Mouse (Mus musculus): ENCODE data around the gene Gba. TPM values are rescaled to one million over a fixed set of nuclear protein-coding genes. Genes with fewer than 3 reads are reported as not detected.
A peak's percentile ranks its signal among the peaks of the same experiment; 100 is the strongest.

Gba gene
- polyA plus RNA-seq, 1 experiment, result 59.6 TPM

GRCm38 (mm10) chr3:89231772-89232275, 29.1 kb downstream of the Gba start:
- WGBS, result 69% methylated on average over 16 of the region's 16 CpGs
- no peak for DNase-seq (ENCODE audit: low read depth in 1 of 2, low spot score in 2 of 2)
- Histone ChIP-seq H3K27me3 (ENCODE audit: control insufficient read depth, insufficient read depth, low read length) (peaks cover 5% of the 10 kb centered on the region; the same call in 1 of the 2 replicates), H3K36me3 (ENCODE audit: control insufficient read depth, insufficient read depth, low read length) (no peaks in the 10 kb centered on the region), H3K27ac (ENCODE audit: insufficient read depth, low read length) (no peak overlapping the region), H3K4me3 (ENCODE audit: extremely low read depth, insufficient read depth, insufficient read length) (no peak overlapping the region), H3K4me1 (ENCODE audit: control insufficient read depth, insufficient read depth, insufficient read length) (peaks cover 35% of the 10 kb centered on the region)
- TF ChIP-seq CTCF (IDR thresholded peaks at IDR 0.05; ENCODE audit: extremely low read depth, insufficient read depth, insufficient read length, insufficient replicate concordance), result no peak
- no peak for TF ChIP-seq POLR2A (IDR thresholded peaks at IDR 0.05; ENCODE audit: low read depth, low read length)

- no peak overlapping the region for H3K27ac ChIP-seq (ENCODE audit: insufficient read depth, low read length)
- TF ChIP-seq POLR2A (IDR thresholded peaks at IDR 0.05; ENCODE audit: low read depth, low read length), result no peak
- no peak for TF ChIP-seq CTCF (IDR thresholded peaks at IDR 0.05; ENCODE audit: extremely low read depth, insufficient read depth, insufficient read length, insufficient replicate concordance)
- no peak for DNase-seq (ENCODE audit: low read depth in 1 of 2, low spot score in 2 of 2)
- H3K27me3 ChIP-seq (ENCODE audit: control insufficient read depth, insufficient read depth, low read length), result no peaks in the 10 kb centered on the region
- H3K4me3 ChIP-seq (ENCODE audit: extremely low read depth, insufficient read depth, insufficient read length), result no peak overlapping the region
- H3K4me1 ChIP-seq (ENCODE audit: control insufficient read depth, insufficient read depth, insufficient read length), result peaks cover 28% of the 10 kb centered on the region
- no peaks in the 10 kb centered on the region for H3K36me3 ChIP-seq (ENCODE audit: control insufficient read depth, insufficient read depth, low read length)
- WGBS, result 95% methylated on average over 6 of the region's 6 CpGs
Observed at GRCm38 (mm10) chr3:89232614-89233013, 29.9 kb downstream of the Gba start.

- Histone ChIP-seq H3K4me3 (ENCODE audit: extremely low read depth, insufficient read depth, insufficient read length) (no peak overlapping the region), H3K36me3 (ENCODE audit: control insufficient read depth, insufficient read depth, low read length) (no peaks in the 10 kb centered on the region), H3K4me1 (ENCODE audit: control insufficient read depth, insufficient read depth, insufficient read length) (peaks cover 28% of the 10 kb centered on the region), H3K27me3 (ENCODE audit: control insufficient read depth, insufficient read depth, low read length) (no peaks in the 10 kb centered on the region), H3K27ac (ENCODE audit: insufficient read depth, low read length) (peak overlapping the region; percentile 59)
- 13% methylated on average over 14 of the region's 14 CpGs for WGBS
- TF ChIP-seq CTCF (IDR thresholded peaks at IDR 0.05; ENCODE audit: extremely low read depth, insufficient read depth, insufficient read length, insufficient replicate concordance) (no peak), POLR2A (IDR thresholded peaks at IDR 0.05; ENCODE audit: low read depth, low read length) (no peak)
- DNase-seq (ENCODE audit: low read depth in 1 of 2, low spot score in 2 of 2), result peak in 1 of 2 experiments; percentile 50
Observed at GRCm38 (mm10) chr3:89233562-89234110, 30.9 kb downstream of the Gba start.

- Histone ChIP-seq H3K4me3 (ENCODE audit: extremely low read depth, insufficient read depth, insufficient read length) (no peak overlapping the region), H3K4me1 (ENCODE audit: control insufficient read depth, insufficient read depth, insufficient read length) (peaks cover 25% of the 10 kb centered on the region), H3K27me3 (ENCODE audit: control insufficient read depth, insufficient read depth, low read length) (no peaks in the 10 kb centered on the region), H3K27ac (ENCODE audit: insufficient read depth, low read length) (no peak overlapping the region), H3K36me3 (ENCODE audit: control insufficient read depth, insufficient read depth, low read length) (no peaks in the 10 kb centered on the region)
- no peak for DNase-seq (ENCODE audit: low read depth in 1 of 2, low spot score in 2 of 2)
- WGBS, result 95% methylated on average over 10 of the region's 10 CpGs
- no peak for TF ChIP-seq CTCF (IDR thresholded peaks at IDR 0.05; ENCODE audit: extremely low read depth, insufficient read depth, insufficient read length, insufficient replicate concordance)
- no peak for TF ChIP-seq POLR2A (IDR thresholded peaks at IDR 0.05; ENCODE audit: low read depth, low read length)
Observed at GRCm38 (mm10) chr3:89236516-89236915, 33.8 kb downstream of the Gba start.

- Histone ChIP-seq H3K27ac (ENCODE audit: insufficient read depth, low read length) (no peak overlapping the region), H3K4me3 (ENCODE audit: extremely low read depth, insufficient read depth, insufficient read length) (no peak overlapping the region), H3K4me1 (ENCODE audit: control insufficient read depth, insufficient read depth, insufficient read length) (peaks cover 21% of the 10 kb centered on the region), H3K36me3 (ENCODE audit: control insufficient read depth, insufficient read depth, low read length) (no peaks in the 10 kb centered on the region), H3K27me3 (ENCODE audit: control insufficient read depth, insufficient read depth, low read length) (no peaks in the 10 kb centered on the region)
- TF ChIP-seq CTCF (IDR thresholded peaks at IDR 0.05; ENCODE audit: extremely low read depth, insufficient read depth, insufficient read length, insufficient replicate concordance), result no peak
- TF ChIP-seq POLR2A (IDR thresholded peaks at IDR 0.05; ENCODE audit: low read depth, low read length), result no peak
- WGBS, result 89% methylated on average over 21 of the region's 21 CpGs
- DNase-seq (ENCODE audit: low read depth in 1 of 2, low spot score in 2 of 2), result no peak
Observed at GRCm38 (mm10) chr3:89237682-89238081, 35.0 kb downstream of the Gba start.

DNA sequence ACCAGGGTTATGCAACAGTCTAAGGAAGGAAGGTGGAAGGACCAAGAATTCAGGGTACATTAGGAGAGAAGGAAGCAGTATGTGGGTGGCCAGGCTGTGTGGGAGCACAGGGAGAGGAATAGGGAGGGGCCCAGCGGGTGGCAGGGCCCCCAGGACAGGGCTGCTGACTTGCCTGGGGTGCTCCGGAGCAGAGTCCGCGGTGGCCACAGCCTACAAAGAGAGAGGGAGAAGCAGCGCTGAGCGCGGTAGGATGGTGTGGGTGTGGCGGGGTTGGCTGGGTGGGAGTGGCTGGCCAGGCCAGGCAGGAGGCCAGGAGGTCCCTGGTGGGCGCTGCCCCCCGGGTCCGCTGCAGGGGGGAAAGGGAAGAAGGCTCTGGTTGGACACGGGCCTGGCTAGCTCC, 35.8 kb downstream of the Gba start:
- Histone ChIP-seq H3K4me3 (ENCODE audit: extremely low read depth, insufficient read depth, insufficient read length) (no peak overlapping the region), H3K27ac (ENCODE audit: insufficient read depth, low read length) (no peak overlapping the region), H3K27me3 (ENCODE audit: control insufficient read depth, insufficient read depth, low read length) (no peaks in the 10 kb centered on the region), H3K36me3 (ENCODE audit: control insufficient read depth, insufficient read depth, low read length) (no peaks in the 10 kb centered on the region), H3K4me1 (ENCODE audit: control insufficient read depth, insufficient read depth, insufficient read length) (peaks cover 17% of the 10 kb centered on the region)
- DNase-seq (ENCODE audit: low read depth in 1 of 2, low spot score in 2 of 2), result no peak
- 75% methylated on average over 5 of the region's 12 CpGs for WGBS
- TF ChIP-seq POLR2A (IDR thresholded peaks at IDR 0.05; ENCODE audit: low read depth, low read length) (no peak), CTCF (IDR thresholded peaks at IDR 0.05; ENCODE audit: extremely low read depth, insufficient read depth, insufficient read length, insufficient replicate concordance) (no peak)

DNA sequence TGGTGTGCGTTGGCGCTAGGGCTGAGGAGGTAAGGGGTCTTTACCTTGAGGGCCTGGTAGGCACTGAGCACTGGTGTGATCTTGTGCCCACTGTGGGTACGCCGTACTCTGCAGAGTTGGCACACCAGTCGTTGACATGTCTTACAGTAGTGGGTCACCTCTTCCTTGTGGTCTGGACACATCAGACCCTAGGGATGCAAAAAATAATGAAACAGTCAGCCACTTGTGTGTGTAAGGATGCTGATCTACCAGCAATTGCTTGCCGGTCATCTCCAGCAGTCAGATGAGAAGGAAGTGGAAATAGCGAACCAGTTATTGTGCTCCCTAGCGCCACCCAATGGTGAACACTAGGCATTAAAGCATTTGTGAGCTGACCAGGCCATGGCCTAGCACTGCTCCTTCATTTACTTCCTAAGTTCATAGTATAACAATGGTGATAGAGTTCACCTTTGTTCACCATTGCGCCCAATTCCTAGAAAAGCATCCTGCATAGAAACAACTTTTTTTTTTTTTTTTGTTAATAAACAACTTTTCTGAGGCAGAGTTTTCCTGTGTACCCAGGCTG, 39.7 kb downstream of the Gba start:
- TF ChIP-seq POLR2A (IDR thresholded peaks at IDR 0.05; ENCODE audit: low read depth, low read length), result no peak
- peak; percentile 46; the same call in 1 of the 2 replicates for TF ChIP-seq CTCF (IDR thresholded peaks at IDR 0.05; ENCODE audit: extremely low read depth, insufficient read depth, insufficient read length, insufficient replicate concordance)
- Histone ChIP-seq H3K27me3 (ENCODE audit: control insufficient read depth, insufficient read depth, low read length) (no peaks in the 10 kb centered on the region), H3K27ac (ENCODE audit: insufficient read depth, low read length) (no peak overlapping the region), H3K4me3 (ENCODE audit: extremely low read depth, insufficient read depth, insufficient read length) (no peak overlapping the region), H3K4me1 (ENCODE audit: control insufficient read depth, insufficient read depth, insufficient read length) (peaks cover 21% of the 10 kb centered on the region; the same call in 1 of the 2 replicates), H3K36me3 (ENCODE audit: control insufficient read depth, insufficient read depth, low read length) (no peaks in the 10 kb centered on the region)
- DNase-seq (ENCODE audit: low read depth in 1 of 2, low spot score in 2 of 2), result peak in 1 of 2 experiments; percentile 69
- whole genome bisulfite sequencing, result 67% methylated on average over 9 of the region's 9 CpGs
